Mouse (Mus musculus) frontal cortex, adult 2 months (tissue): ENCODE measurements around the gene Hspb9. TPM values are rescaled to one million over a fixed set of nuclear protein-coding genes. Genes with fewer than 3 reads are reported as not detected.
A peak's percentile ranks its signal among the peaks of the same experiment; 100 is the strongest.

ENCODE experiments used
- DNase-seq, 2 experiments: peaks; one replicate each; pipeline ENCODE4 v3.0.0; 2022; ENCODE audit warnings: low spot score in 1 of 2; ENCODE audit errors: extremely low spot score in 1 of 2
- polyA plus RNA-seq: library from polyadenylated mRNA; depleted of rRNA; stranded (reverse); fragments of >200 nt; gene quantifications from 2 replicates; pipeline ENCODE4 v1.2.3, GENCODE M21; 2012; rRNA removed

The Hspb9 gene
- polyA plus RNA-seq, 1 experiment: not detected

DNA sequence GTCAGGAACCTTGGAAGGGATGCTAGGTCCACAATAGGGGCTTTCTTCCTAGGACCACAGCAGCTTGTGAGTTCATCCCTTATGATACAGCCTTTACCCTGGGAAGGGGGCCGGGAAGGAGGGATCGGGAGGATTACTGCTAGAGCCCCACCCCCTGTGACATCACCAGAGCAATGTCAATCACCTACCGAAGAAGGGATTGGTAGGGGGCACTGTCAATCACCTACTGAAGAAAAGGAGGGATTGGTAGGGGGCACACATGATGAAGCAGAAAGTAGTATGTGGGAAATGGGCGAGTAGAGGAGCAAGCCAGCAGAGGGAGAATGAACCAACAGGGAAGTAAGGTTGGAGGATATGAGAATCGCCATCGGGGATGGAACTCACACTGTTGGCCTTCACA, 42.8 kb downstream of the Hspb9 start:
- no peak for DNase-seq

DNA sequence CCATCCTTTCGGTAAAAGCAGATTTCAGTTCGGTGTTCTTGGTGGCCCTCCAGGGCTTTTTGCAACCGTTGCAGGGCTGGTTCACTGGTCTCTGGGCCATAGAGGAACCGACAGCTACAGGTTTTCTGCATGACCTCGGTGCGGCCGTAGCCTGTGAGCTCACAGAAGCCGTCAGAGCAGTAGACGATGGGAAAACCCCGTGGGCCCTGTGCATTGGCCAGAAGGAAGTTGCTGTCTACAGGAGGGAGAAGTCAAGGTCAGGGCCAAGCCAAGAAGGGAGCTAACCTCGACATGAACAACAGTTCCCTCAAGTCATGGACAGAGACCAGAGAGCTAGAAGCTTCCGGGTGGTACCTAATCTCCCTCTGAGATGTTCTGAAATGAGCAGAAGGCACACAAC, 43.9 kb downstream of the Hspb9 start:
- DNase-seq: no peak

DNA sequence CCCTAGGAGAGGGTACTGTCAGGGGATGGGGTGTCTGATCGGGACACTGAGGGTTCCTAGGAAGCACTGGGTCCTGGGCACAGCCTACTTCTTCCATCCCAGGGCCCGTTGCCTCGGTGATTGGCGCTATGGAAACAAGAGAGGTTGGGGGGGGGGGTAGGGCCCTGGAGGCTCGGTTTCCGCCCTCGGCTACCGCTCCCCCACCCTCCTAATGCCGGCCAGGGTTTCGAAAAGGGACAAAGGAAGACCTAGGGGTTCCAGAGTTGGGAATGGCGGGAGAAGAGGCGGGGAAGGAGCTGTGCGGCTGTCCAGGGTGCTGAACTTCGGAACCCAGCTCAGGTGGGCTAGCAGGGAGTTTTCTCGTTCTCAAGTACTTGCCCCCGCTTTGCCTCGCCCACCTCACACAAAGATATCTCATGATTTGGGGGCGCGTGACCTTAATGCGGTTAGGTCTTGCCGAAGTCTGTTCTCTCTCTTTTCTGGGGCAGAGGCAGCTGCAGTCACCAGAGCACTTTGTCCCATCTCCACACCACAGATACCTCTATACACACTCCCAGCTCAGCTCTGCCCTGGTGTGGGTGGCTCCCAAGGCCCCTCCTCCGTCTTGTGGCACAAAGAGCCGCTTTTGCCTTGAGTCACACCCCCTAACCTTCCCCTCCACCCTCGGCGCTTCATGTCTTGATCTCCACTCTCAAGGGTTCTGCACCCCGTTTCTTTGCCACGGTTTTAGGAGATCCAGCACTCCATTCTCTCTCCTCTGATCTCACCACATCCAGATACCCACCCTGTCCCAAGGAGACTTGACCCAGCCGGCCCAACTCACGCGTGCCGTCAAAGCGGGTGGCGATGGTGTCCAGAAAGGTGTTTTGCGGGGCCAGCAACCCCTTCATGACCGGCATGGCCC, 45.3 kb downstream of the Hspb9 start:
- no peak for DNase-seq

DNA sequence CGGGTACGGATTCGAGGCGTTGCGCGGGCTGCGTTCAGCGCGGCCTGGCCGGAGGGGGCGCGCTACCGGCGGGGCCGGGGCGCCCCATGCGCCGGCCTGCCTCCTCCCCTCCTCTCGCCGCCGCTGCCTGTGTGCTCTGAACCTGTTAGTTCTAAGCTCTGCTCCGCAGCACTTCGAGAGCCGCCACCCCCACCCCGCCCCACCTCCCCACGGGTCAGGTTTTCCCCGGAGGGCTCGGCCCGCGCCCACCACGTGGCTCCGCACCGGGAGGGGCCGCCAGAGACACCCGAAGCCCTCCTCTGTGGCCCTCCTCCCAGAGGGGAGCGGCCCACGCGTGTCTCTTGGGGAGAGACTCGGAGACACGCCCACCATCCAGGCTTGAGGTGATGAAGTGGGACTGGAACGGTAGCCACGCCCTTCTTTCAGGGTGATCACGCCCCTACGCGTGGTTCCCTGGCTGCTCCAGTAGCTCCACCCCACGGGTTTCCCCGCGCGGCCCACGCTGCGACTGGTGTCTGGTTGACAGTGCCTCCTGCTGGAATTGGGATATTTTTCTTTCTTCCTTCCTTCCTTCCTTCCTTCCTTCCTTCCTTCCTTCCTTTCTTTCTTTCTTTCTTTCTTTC, 46.1 kb downstream of the Hspb9 start, which contains the start of gene Kcnh4:
TSS of gene Kcnh4 (minus strand) at position 332 of the 623 bp plus-strand sequence.
- DNase-seq: peak; percentile 89 to 96

DNA sequence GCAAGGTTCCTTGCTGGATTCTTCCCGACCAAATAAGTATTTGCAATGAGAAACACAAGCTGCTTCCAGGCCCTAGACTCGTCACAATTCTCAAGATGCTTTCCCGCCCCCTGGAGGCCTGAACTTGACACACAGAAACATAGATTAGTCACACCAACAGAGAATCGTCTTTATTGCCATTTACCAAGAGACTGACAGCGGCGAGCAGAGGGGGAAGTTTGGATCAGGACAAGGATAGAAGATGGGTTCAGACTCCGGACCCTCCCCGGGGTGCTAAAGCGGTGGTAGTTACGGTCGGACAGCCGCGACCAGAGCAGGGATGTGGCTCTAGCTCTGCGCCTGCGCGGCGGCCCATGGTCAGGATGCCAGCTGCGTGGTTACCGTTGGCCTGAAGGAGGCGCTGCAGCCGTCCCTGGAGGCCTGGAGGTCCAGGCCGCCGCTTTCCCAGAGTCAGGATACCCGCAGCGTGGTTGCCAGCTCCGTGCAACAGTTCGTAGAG, 47.9 kb downstream of the Hspb9 start:
- peak; percentile 72 to 94 for DNase-seq

DNA sequence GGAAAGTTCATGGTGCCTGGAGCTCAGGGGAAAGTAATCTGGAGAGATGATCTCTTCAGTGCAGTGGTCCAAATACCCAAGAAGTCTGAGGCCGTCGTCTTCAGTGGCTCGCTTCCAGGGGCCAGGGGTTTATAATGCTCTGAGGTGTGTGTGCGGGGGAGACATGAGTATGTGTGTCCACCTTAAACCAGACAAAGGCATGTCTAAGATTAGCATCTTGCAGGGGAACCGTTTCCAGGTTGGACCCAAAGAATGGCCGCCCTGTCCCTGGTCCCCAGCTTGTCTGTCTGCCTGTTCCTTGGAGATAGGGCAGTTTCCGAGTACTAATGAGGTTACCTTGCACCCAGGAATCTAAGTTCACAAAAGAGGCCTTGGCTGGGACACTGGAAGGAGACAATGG, 49.2 kb downstream of the Hspb9 start, which contains the start of gene Hcrt:
TSS of gene Hcrt (minus strand) at position 101 of the 400 bp plus-strand sequence.
- DNase-seq: no peak

Other genes with a start within 250 kb of the Hspb9 start
- gene Klhl11, start 241.1 kb upstream of the Hspb9 start, polyA plus RNA-seq: 13.6 and 13.7 TPM in 2 replicates
- 108 and 113 TPM in 2 replicates for gene Acly, start 185.8 kb upstream of the Hspb9 start, polyA plus RNA-seq
- gene Ttc25, start 168.2 kb upstream of the Hspb9 start, polyA plus RNA-seq: 1.5 and 2.0 TPM in 2 replicates
- 227 and 230 TPM in 2 replicates for gene Cnp, start 138.9 kb upstream of the Hspb9 start, polyA plus RNA-seq
- gene Nkiras2, start 94.6 kb upstream of the Hspb9 start, polyA plus RNA-seq: 23.5 and 27.3 TPM in 2 replicates
- gene Dnajc7, start 93.7 kb upstream of the Hspb9 start, polyA plus RNA-seq: 224 and 228 TPM in 2 replicates
- gene Zfp385c, start 21.4 kb upstream of the Hspb9 start, polyA plus RNA-seq: 2.5 TPM in 2 replicates
- 2.7 and 2.8 TPM in 2 replicates for gene Dhx58, start 9.6 kb upstream of the Hspb9 start, polyA plus RNA-seq
- gene Kat2a, start 1.4 kb upstream of the Hspb9 start, polyA plus RNA-seq: 60.7 and 61.7 TPM in 2 replicates
- gene Rab5c, start 24.4 kb downstream of the Hspb9 start, polyA plus RNA-seq: 205 and 221 TPM in 2 replicates
- gene Kcnh4, start 46.1 kb downstream of the Hspb9 start, polyA plus RNA-seq: 15.8 and 19.2 TPM in 2 replicates
- 0.50 and 0.62 TPM in 2 replicates for gene Hcrt, start 49.1 kb downstream of the Hspb9 start, polyA plus RNA-seq
- gene Ghdc, start 57.1 kb downstream of the Hspb9 start, polyA plus RNA-seq: 7.7 and 9.3 TPM in 2 replicates
- gene Stat5b, start 136.9 kb downstream of the Hspb9 start, polyA plus RNA-seq: 28.7 and 29.6 TPM in 2 replicates
- 3.4 and 3.7 TPM in 2 replicates for gene Stat5a, start 145.5 kb downstream of the Hspb9 start, polyA plus RNA-seq
- gene Stat3, start 225.7 kb downstream of the Hspb9 start, polyA plus RNA-seq: 49.1 TPM in 2 replicates